8 mouse cellular contexts compared by ENCODE assay signal in genomic region chr6:58830840-58831231, GRCm38 (mm10). TPM values are rescaled to one million over a fixed set of nuclear protein-coding genes. Genes with fewer than 3 reads are reported as not detected.
DNase-seq lines count a peak whose midpoint lies in the region; ATAC-seq and TF ChIP-seq lines count a peak whose summit lies in the region.

No protein-coding gene starts in this region.

- ATAC-seq in kidney, embryonic 16.5 days (ENCODE audit: low FRiP score, low TSS enrichment), result no peak; the same call in 1 of the 2 replicates
- peak; percentile 54 for ATAC-seq in hindbrain, embryonic 15.5 days (ENCODE audit: low FRiP score, low read depth)
- peak; percentile 61 for ATAC-seq in midbrain, embryonic 15.5 days (replicated peaks)

- no peak for TF ChIP-seq CTCF in cortical plate, adult 2 months (IDR thresholded peaks at IDR 0.05; ENCODE audit: extremely low read depth, insufficient read depth, low read length)

- WGBS in kidney, embryonic 16.5 days, result 13% methylated on average over 7 of the region's 7 CpGs
- WGBS in hindbrain, embryonic 15.5 days, result 8% methylated on average over 7 of the region's 7 CpGs
- WGBS in midbrain, embryonic 15.5 days, result 11% methylated on average over 7 of the region's 7 CpGs

- H3K4me3 ChIP-seq in kidney, embryonic 16.5 days (ENCODE audit: low read length), result peak overlapping the region; percentile 82
- H3K4me3 ChIP-seq in cortical plate, adult 2 months (ENCODE audit: insufficient read depth, low read length), result peak overlapping the region; percentile 84
- peak overlapping the region; percentile 89 for H3K4me3 ChIP-seq in hindbrain, embryonic 15.5 days
- peak overlapping the region; percentile 86 for H3K4me3 ChIP-seq in midbrain, embryonic 15.5 days

- H3K27me3 ChIP-seq in kidney, embryonic 16.5 days (ENCODE audit: insufficient read depth, low read length), result no peaks in the 10 kb centered on the region
- H3K27me3 ChIP-seq in hindbrain, embryonic 15.5 days, result no peaks in the 10 kb centered on the region
- H3K27me3 ChIP-seq in midbrain, embryonic 15.5 days (replicated peaks), result no peaks in the 10 kb centered on the region

- no peak for TF ChIP-seq POLR2A in cortical plate, adult 2 months (IDR thresholded peaks at IDR 0.05; ENCODE audit: extremely low read depth, insufficient read depth, low read length)

- no peak for DNase-seq in kidney, postnatal 4 days
- no peak for DNase-seq in right cerebral cortex, postnatal 10 days (ENCODE audit: low spot score in 2 of 2)
- DNase-seq in frontal cortex, postnatal 14 days (ENCODE audit: low spot score in 2 of 2), result no peak
- DNase-seq in layer of hippocampus, postnatal 10 days (ENCODE audit: low spot score in 2 of 2), result no peak

- H3K4me1 ChIP-seq in kidney, embryonic 16.5 days (ENCODE audit: insufficient read depth, low read length), result peaks cover 10% of the 10 kb centered on the region
- H3K4me1 ChIP-seq in cortical plate, adult 2 months (ENCODE audit: control insufficient read depth, insufficient read depth, low read length), result peaks cover 7% of the 10 kb centered on the region; the same call in 1 of the 2 replicates
- H3K4me1 ChIP-seq in hindbrain, embryonic 15.5 days (replicated peaks), result peaks cover 21% of the 10 kb centered on the region
- peaks cover 21% of the 10 kb centered on the region for H3K4me1 ChIP-seq in midbrain, embryonic 15.5 days

- no peak overlapping the region for H3K27ac ChIP-seq in kidney, embryonic 16.5 days (ENCODE audit: low read length)
- H3K27ac ChIP-seq in cortical plate, adult 2 months (ENCODE audit: insufficient read depth, low read length), result 0 out of 2 replicates have a peak overlapping the region, but pooled peaks have one; percentile 27
- peak overlapping the region; percentile 92 for H3K27ac ChIP-seq in hindbrain, embryonic 15.5 days (replicated peaks)
- H3K27ac ChIP-seq in midbrain, embryonic 15.5 days, result peak overlapping the region; percentile 89

- H3K9me3 ChIP-seq in kidney, embryonic 16.5 days (ENCODE audit: low read length), result no peaks in the 10 kb centered on the region
- H3K9me3 ChIP-seq in hindbrain, embryonic 15.5 days, result no peaks in the 10 kb centered on the region
- H3K9me3 ChIP-seq in midbrain, embryonic 15.5 days, result no peaks in the 10 kb centered on the region

- H3K4me2 ChIP-seq in kidney, embryonic 16.5 days (replicated peaks; ENCODE audit: low read depth, low read length), result peak overlapping the region; percentile 80
- peak overlapping the region; percentile 69 for H3K4me2 ChIP-seq in hindbrain, embryonic 15.5 days
- H3K4me2 ChIP-seq in midbrain, embryonic 15.5 days, result peak overlapping the region; percentile 82

- no peaks in the 10 kb centered on the region for H3K36me3 ChIP-seq in kidney, embryonic 16.5 days (ENCODE audit: insufficient read depth, low read length)
- H3K36me3 ChIP-seq in hindbrain, embryonic 15.5 days, result no peaks in the 10 kb centered on the region
- H3K36me3 ChIP-seq in midbrain, embryonic 15.5 days (replicated peaks), result no peaks in the 10 kb centered on the region

- peak overlapping the region; percentile 78; the same call in 1 of the 2 replicates for H3K9ac ChIP-seq in kidney, embryonic 16.5 days (replicated peaks; ENCODE audit: low read length)
- H3K9ac ChIP-seq in hindbrain, embryonic 15.5 days, result peak overlapping the region; percentile 82
- peak overlapping the region; percentile 80 for H3K9ac ChIP-seq in midbrain, embryonic 15.5 days

RNA-seq across cellular contexts. Expression of gene Herc3, which starts 0.4 kb away (rescaled TPM):
- polyA plus RNA-seq in kidney, embryonic 16.5 days (2015; fragmentation: Nextera tagmentation; extraction: Ambion mirVana), result 7.2 and 10.1 TPM in 2 replicates
- polyA plus RNA-seq in cortical plate, adult 2 months (2012; rRNA removed), result 142 and 155 TPM in 2 replicates
- polyA plus RNA-seq in hindbrain, embryonic 15.5 days (2015; fragmentation: Nextera tagmentation; extraction: Ambion mirVana), result 36.5 and 37.5 TPM in 2 replicates
- polyA plus RNA-seq in midbrain, embryonic 15.5 days (2015; fragmentation: Nextera tagmentation; extraction: Ambion mirVana), result 28.4 and 31.3 TPM in 2 replicates
- 100 to 1,000 TPM; 226 to 239 TPM for total RNA-seq in layer of hippocampus, postnatal 10 days (2021)
